Comparison of ENCODE assay signal across 26 mouse cellular contexts in the genomic region with DNA sequence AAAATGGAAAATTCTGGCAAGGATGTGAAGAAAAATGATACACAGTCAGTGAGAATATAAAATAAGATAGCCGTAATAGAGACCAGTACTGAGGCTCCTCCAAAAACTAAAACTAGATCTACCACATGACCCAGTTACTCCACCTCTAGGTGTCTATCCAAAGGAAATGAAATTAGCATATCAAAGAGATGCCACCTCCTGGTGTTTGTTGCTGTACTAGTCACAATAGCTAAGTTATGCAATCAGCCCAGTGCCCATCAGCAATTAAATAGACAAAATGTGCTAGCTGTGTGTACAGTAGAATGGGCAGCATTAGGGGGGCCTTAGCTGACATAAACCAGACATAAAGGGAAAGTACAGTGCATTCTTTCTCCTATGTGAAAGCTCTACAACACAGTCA. TPM values are rescaled to one million over a fixed set of nuclear protein-coding genes. Genes with fewer than 3 reads are reported as not detected.
DNase-seq lines count a peak whose midpoint lies in the region; ATAC-seq lines count a peak whose summit lies in the region.
"Had no signal": no experiment of that assay in that cellular context is flagged by ENCODE, and none has a peak within 500 bp of the region (broad histone marks: within the 10 kb centered on the region; RNA-seq: fewer than 3 reads in every experiment).

No protein-coding gene starts in this region.

- intact Hi-C loops in heart, postnatal 10 days (cut with DNase I) = no loop called here

- peak; percentile 73 for ATAC-seq in CD4-positive, CD25-positive, alpha-beta regulatory T cell, adult 4 months
- ATAC-seq in inflammation-experienced regulatory T-cells, adult 6 months = peak; percentile 65
- ATAC-seq in erythroblast, adult 5-6 weeks (replicated peaks; ENCODE audit: low FRiP score, poor library complexity, severe bottlenecking) = no peak
- ATAC-seq: forebrain, embryonic 14.5 days; forebrain, postnatal 0 days; hindbrain, postnatal 0 days; intestine, embryonic 15.5 days had no signal

- peak; percentile 49 for DNase-seq in CD4-positive helper T cell, adult 2 months (ENCODE audit: low read depth, low spot score)
- peak; percentile 6 for DNase-seq in ZHBTc4 (ENCODE audit: low read depth, low spot score)
- DNase-seq in heart, postnatal 10 days = no peak
- DNase-seq in thymus, adult 18-20 months = no peak
- DNase-seq: adrenal gland, adult 2 months; adrenal gland, postnatal 14 days; B cell, adult 2 months; cerebellum, adult 11 months; cerebellum, adult 2 months; cerebellum, adult 9-11 months; cerebellum, postnatal 25 days; forebrain, postnatal 0 days; gastrocnemius, adult 2 months; gastrocnemius, postnatal 14 days; heart, adult 11 months; heart, postnatal 4 days; kidney, adult 11 months had no signal

RNA-seq across cellular contexts. Expression of a gene that starts 25.5 kb away (rescaled TPM):
- 10 to 100 TPM in 1 of 2 experiments, 1 to 10 TPM in 1; 9.8 to 15.2 TPM for polyA plus RNA-seq in CD4-positive, CD25-positive, alpha-beta regulatory T cell, adult 4 months (2017; shearing (Covaris generic))
- polyA plus RNA-seq in inflammation-experienced regulatory T-cells, adult 6 months (2017; shearing (Covaris generic)) = 10 to 100 TPM in 2 of 3 experiments, 1 to 10 TPM in 1; 9.4 to 18.5 (median 14.0) TPM
- total RNA-seq in heart, postnatal 10 days (2021) = under 1 TPM; 0.36 to 0.45 TPM
- total RNA-seq in erythroblast, adult 5-6 weeks (2015; ENCODE audit: low replicate concordance) = 4.4 TPM in 1 of 2 replicates, not detected in the other
- total RNA-seq in erythroblast, adult 5-6 weeks (2017; ENCODE audit: low replicate concordance) = 1.5 and 1.7 TPM in 2 replicates
- total RNA-seq: gastrocnemius, adult 2 months; MEL had no signal

RNA-seq across cellular contexts. Expression of a gene that starts 39.5 kb away (rescaled TPM):
- under 1 TPM; 0.35 to 0.76 TPM for polyA plus RNA-seq in CD4-positive, CD25-positive, alpha-beta regulatory T cell, adult 4 months (2017; shearing (Covaris generic))
- under 1 TPM; 0.06 to 0.38 (median 0.28) TPM for polyA plus RNA-seq in inflammation-experienced regulatory T-cells, adult 6 months (2017; shearing (Covaris generic))
- under 1 TPM; 0.65 to 0.67 TPM for total RNA-seq in heart, postnatal 10 days (2021)
- total RNA-seq in erythroblast, adult 5-6 weeks (2015; ENCODE audit: low replicate concordance) = 1.0 and 2.1 TPM in 2 replicates
- total RNA-seq in erythroblast, adult 5-6 weeks (2017; ENCODE audit: low replicate concordance) = 0.98 and 1.3 TPM in 2 replicates
- total RNA-seq: CH12.LX; common myeloid progenitor, adult 5-6 weeks; MEL had no signal

Comparison
In these comparisons a context has a peak if more than half of its experiments do, and no peak if none do; other contexts are left out.
1. DNase-seq: peak in CD4-positive helper T cell, adult 2 months (single experiment) and ZHBTc4 (single experiment); none in heart, postnatal 10 days (0 of 2) and thymus, adult 18-20 months (0 of 2).